Mouse (Mus musculus): ENCODE data around the gene 6030468B19Rik. TPM values are rescaled to one million over a fixed set of nuclear protein-coding genes. Genes with fewer than 3 reads are reported as not detected.

The 6030468B19Rik gene
- total RNA-seq, 1 experiment: not detected

GRCm38 (mm10) chr11:117775540-117775939 is 21.9 kb upstream of the 6030468B19Rik start:
- Histone ChIP-seq H3K4me1 (ENCODE audit: control insufficient read depth in 2 of 2, insufficient read depth in 2 of 2, low read length in 2 of 2, poor library complexity in 1 of 2) (peaks cover 0 to 8% of the 10 kb centered on the region in 2 experiments; a peak in 2 of 4 replicates), H3K9me3 (ENCODE audit: control insufficient read depth, insufficient read depth, low read depth, low read length) (no peaks in the 10 kb centered on the region), H3K27ac (ENCODE audit: insufficient read depth, low read depth, low read length, poor library complexity, severe bottlenecking) (no peak overlapping the region), H3K36me3 (ENCODE audit: control insufficient read depth, insufficient read depth, low read length, poor library complexity, severe bottlenecking) (peaks cover 36% of the 10 kb centered on the region), H3K9ac (ENCODE audit: insufficient read depth, low read depth, low read length, poor library complexity, severe bottlenecking) (no peak overlapping the region), H3K4me3 (ENCODE audit: insufficient read depth in 1 of 2, low read depth in 1 of 2, low read length in 2 of 2, poor library complexity in 1 of 2, severe bottlenecking in 1 of 2) (no peak overlapping the region)
- in situ Hi-C loops (cut with MboI; ENCODE audit: low sequenced_read_pairs in 2 of 2, unreplicated experiment in 2 of 2): no loop called here
- TF ChIP-seq HCFC1 (IDR thresholded peaks at IDR 0.05; ENCODE audit: borderline replicate concordance, insufficient read depth, low read length) (no peak), MAFK (IDR thresholded peaks at IDR 0.05; ENCODE audit: insufficient read depth, low read depth, low read length) (no peak), ZNF384 (IDR thresholded peaks at IDR 0.05; ENCODE audit: low read depth, low read length) (no peak), ZC3H11A (IDR thresholded peaks at IDR 0.05; ENCODE audit: borderline replicate concordance, low read depth, low read length) (no peak), CHD2 (IDR thresholded peaks at IDR 0.05; ENCODE audit: low read depth, low read length) (no peak)
- no peak for DNase-seq (ENCODE audit: low read depth, low spot score)

GRCm38 (mm10) chr11:117776085-117776792 is 21.2 kb upstream of the 6030468B19Rik start:
- Histone ChIP-seq H3K36me3 (ENCODE audit: control insufficient read depth, insufficient read depth, low read length, poor library complexity, severe bottlenecking) (peaks cover 36% of the 10 kb centered on the region), H3K27ac (ENCODE audit: insufficient read depth, low read depth, low read length, poor library complexity, severe bottlenecking) (no peak overlapping the region), H3K9ac (ENCODE audit: insufficient read depth, low read depth, low read length, poor library complexity, severe bottlenecking) (no peak overlapping the region), H3K9me3 (ENCODE audit: control insufficient read depth, insufficient read depth, low read depth, low read length) (no peaks in the 10 kb centered on the region), H3K4me1 (ENCODE audit: control insufficient read depth in 2 of 2, insufficient read depth in 2 of 2, low read length in 2 of 2, poor library complexity in 1 of 2) (peaks cover 2 to 11% of the 10 kb centered on the region in 2 experiments; a peak in 2 of 4 replicates), H3K4me3 (ENCODE audit: insufficient read depth in 1 of 2, low read depth in 1 of 2, low read length in 2 of 2, poor library complexity in 1 of 2, severe bottlenecking in 1 of 2) (no peak overlapping the region)
- no peak for DNase-seq (ENCODE audit: low read depth, low spot score)
- in situ Hi-C loops (cut with MboI; ENCODE audit: low sequenced_read_pairs in 2 of 2, unreplicated experiment in 2 of 2): no loop called here
- no peak for TF ChIP-seq ZNF384 (IDR thresholded peaks at IDR 0.05; ENCODE audit: low read depth, low read length)
- TF ChIP-seq HCFC1 (IDR thresholded peaks at IDR 0.05; ENCODE audit: borderline replicate concordance, insufficient read depth, low read length): no peak
- no peak for TF ChIP-seq CHD2 (IDR thresholded peaks at IDR 0.05; ENCODE audit: low read depth, low read length)
- no peak for TF ChIP-seq MAFK (IDR thresholded peaks at IDR 0.05; ENCODE audit: insufficient read depth, low read depth, low read length)

- DNase-seq (ENCODE audit: low read depth, low spot score): no peak
- in situ Hi-C loops (cut with MboI; ENCODE audit: low sequenced_read_pairs in 2 of 2, unreplicated experiment in 2 of 2): no loop called here
- H3K4me1 ChIP-seq (ENCODE audit: control insufficient read depth in 2 of 2, insufficient read depth in 2 of 2, low read length in 2 of 2, poor library complexity in 1 of 2): peaks cover 2 to 18% of the 10 kb centered on the region in 2 experiments; a peak in 2 of 4 replicates
- H3K36me3 ChIP-seq (ENCODE audit: control insufficient read depth, insufficient read depth, low read length, poor library complexity, severe bottlenecking): peaks cover 30% of the 10 kb centered on the region
- TF ChIP-seq CHD2 (IDR thresholded peaks at IDR 0.05; ENCODE audit: low read depth, low read length) (no peak), HCFC1 (IDR thresholded peaks at IDR 0.05; ENCODE audit: borderline replicate concordance, insufficient read depth, low read length) (no peak), ZC3H11A (IDR thresholded peaks at IDR 0.05; ENCODE audit: borderline replicate concordance, low read depth, low read length) (no peak), ZNF384 (IDR thresholded peaks at IDR 0.05; ENCODE audit: low read depth, low read length) (no peak), MAFK (IDR thresholded peaks at IDR 0.05; ENCODE audit: insufficient read depth, low read depth, low read length) (no peak)
- H3K27ac ChIP-seq (ENCODE audit: insufficient read depth, low read depth, low read length, poor library complexity, severe bottlenecking): no peak overlapping the region
- no peak overlapping the region for H3K4me3 ChIP-seq (ENCODE audit: insufficient read depth in 1 of 2, low read depth in 1 of 2, low read length in 2 of 2, poor library complexity in 1 of 2, severe bottlenecking in 1 of 2)
- no peak overlapping the region for H3K9ac ChIP-seq (ENCODE audit: insufficient read depth, low read depth, low read length, poor library complexity, severe bottlenecking)
- H3K9me3 ChIP-seq (ENCODE audit: control insufficient read depth, insufficient read depth, low read depth, low read length): no peaks in the 10 kb centered on the region
Observed at GRCm38 (mm10) chr11:117777111-117777510, 20.3 kb upstream of the 6030468B19Rik start.

DNA sequence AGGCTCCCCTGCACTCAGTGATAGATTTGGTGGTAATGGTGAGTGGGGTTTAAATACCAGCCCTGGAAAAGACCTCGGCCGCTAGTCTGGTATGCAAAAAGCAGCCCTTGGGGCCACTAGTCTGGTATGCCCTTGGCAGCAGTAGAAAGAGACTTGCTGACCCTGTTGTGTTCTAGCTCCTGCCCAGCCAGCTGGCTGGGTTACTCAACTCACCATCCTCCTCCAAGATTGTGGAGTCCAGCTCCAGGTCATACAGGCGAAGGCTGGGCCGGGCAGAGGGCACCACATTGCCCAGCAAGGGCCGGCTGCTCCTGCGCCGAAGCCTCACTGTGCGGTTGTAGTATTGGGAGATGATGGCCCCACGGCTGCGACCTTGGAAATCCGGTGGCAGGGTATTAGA is 19.4 kb upstream of the 6030468B19Rik start:
- Histone ChIP-seq H3K36me3 (ENCODE audit: control insufficient read depth, insufficient read depth, low read length, poor library complexity, severe bottlenecking) (peaks cover 30% of the 10 kb centered on the region), H3K9ac (ENCODE audit: insufficient read depth, low read depth, low read length, poor library complexity, severe bottlenecking) (no peak overlapping the region), H3K27ac (ENCODE audit: insufficient read depth, low read depth, low read length, poor library complexity, severe bottlenecking) (no peak overlapping the region), H3K4me1 (ENCODE audit: control insufficient read depth in 2 of 2, insufficient read depth in 2 of 2, low read length in 2 of 2, poor library complexity in 1 of 2) (peaks cover 4 to 22% of the 10 kb centered on the region in 2 experiments; a peak in 3 of 4 replicates), H3K4me3 (ENCODE audit: insufficient read depth in 1 of 2, low read depth in 1 of 2, low read length in 2 of 2, poor library complexity in 1 of 2, severe bottlenecking in 1 of 2) (no peak overlapping the region), H3K9me3 (ENCODE audit: control insufficient read depth, insufficient read depth, low read depth, low read length) (no peaks in the 10 kb centered on the region)
- TF ChIP-seq ZNF384 (IDR thresholded peaks at IDR 0.05; ENCODE audit: low read depth, low read length) (no peak), ZC3H11A (IDR thresholded peaks at IDR 0.05; ENCODE audit: borderline replicate concordance, low read depth, low read length) (no peak), HCFC1 (IDR thresholded peaks at IDR 0.05; ENCODE audit: borderline replicate concordance, insufficient read depth, low read length) (no peak), MAFK (IDR thresholded peaks at IDR 0.05; ENCODE audit: insufficient read depth, low read depth, low read length) (no peak), CHD2 (IDR thresholded peaks at IDR 0.05; ENCODE audit: low read depth, low read length) (no peak)
- no peak for DNase-seq (ENCODE audit: low read depth, low spot score)
- in situ Hi-C loops (cut with MboI; ENCODE audit: low sequenced_read_pairs in 2 of 2, unreplicated experiment in 2 of 2): no loop called here
